Mouse (Mus musculus) layer of hippocampus, adult 9-10 months (tissue): Measurements from ENCODE around the gene Olfr418.
"Not testable (repeated sequence)": the region's sequence is repeated elsewhere in the genome, so short reads cannot be mapped to it uniquely, and the experiment has no call there.

Experiments
- DNase-seq: peaks from one replicate; pipeline ENCODE4 v3.0.0; 2022; ENCODE audit warnings: low spot score

Olfr418 gene

GRCm38 (mm10) chr1:173265701-173266100 lies at the start of gene Olfr418:
Olfr418 (plus strand) TSS chr1:173266001.
- DNase-seq: no peak

DNA sequence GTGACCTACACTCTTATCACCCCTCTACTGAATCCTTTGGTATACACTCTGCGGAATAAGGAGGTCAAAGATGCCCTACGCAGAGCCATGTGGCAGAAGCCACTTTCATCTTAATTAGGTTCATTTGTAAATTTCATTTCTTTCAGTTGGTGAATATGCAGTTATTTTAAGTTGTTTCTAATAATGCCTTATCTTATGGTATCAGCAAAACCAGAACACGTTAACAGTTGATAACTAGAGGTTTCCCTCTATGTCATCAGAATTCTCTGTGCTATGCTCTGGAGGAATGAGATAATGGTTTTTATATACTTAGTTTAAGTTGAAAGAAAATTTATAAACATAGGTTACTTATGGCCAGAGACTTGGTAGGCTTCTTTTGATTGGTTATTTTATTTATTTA lies 49.3 kb upstream of the Olfr418 start:
- DNase-seq: no peak

GRCm38 (mm10) chr1:173227081-173227480 lies 38.7 kb upstream of the Olfr418 start, which contains the start of gene Fcer1a:
Fcer1a (minus strand) TSS chr1:173227214.
- DNase-seq: no peak

GRCm38 (mm10) chr1:173237004-173237403 lies 28.8 kb upstream of the Olfr418 start:
- DNase-seq: not testable (repeated sequence)

GRCm38 (mm10) chr1:173249888-173250287 lies 15.9 kb upstream of the Olfr418 start:
- DNase-seq: no peak

DNA sequence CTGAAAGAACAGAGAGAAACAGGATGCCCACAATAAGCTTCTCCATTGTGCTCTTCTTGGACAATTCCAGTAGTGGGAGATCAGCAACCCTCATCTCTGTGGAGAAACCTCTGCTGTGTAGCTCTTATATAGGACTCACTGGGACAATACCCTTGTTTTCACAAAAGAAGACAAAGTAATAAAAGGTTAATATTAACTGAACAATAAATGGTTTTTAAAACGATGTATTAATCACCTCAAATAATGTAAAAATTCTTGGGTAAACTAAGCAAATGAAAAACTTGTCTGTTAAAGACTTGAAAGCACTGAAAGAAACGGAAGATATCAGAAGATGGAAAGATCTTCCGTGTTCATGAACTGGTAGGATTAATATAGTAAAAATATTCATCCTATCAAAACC lies 11.9 kb downstream of the Olfr418 start, which contains the start of gene Mptx2:
TSS of gene Mptx2 (minus strand) at position 101 of the 400 bp plus-strand sequence.
- no peak for DNase-seq

DNA sequence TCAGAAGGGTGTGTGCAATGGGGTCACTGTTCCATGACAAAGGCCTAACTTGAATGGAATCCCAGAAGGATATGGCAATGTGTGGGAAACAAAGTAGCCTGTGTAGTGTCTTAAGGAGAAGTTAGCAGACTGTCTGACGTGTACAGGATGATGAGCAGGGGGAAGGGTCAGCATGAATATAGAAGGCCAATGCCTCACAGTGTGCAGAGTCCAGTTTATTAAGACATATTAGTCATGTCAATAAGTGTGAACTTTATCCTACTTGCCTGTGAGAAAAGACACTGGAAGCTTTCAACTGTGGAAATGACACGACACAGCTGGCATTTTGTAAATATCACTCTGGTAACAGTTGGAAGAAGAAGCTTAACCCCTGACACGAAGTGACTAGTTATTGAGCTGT lies 37.0 kb downstream of the Olfr418 start:
- not testable (repeated sequence) for DNase-seq

DNA sequence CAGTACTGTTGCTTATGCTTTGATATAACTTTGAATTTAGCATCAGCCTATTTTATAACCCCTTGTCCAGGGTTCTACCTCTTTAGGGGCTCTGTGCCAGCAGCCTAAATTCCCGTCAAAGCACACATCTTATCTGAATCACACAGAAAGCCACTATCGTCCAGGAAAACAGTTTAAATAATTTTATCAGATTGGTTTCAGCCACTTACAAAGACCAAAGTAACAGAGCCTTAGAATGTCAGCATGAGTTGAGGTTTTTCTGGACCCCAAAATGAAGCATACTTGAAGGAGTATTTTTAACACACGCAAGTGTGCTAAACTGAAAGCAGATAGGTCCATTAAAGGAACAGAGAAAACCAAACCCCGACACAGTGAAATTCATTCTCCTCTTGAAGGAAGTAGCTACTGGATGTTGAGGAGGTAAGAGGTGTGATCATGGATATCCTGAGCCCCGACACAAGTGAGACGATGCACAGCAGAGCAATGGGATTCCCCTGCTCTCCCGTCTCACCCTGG lies 47.8 kb downstream of the Olfr418 start:
- DNase-seq: not testable (repeated sequence)

- DNase-seq: no peak
Observed at GRCm38 (mm10) chr1:173315725-173316124, 49.9 kb downstream of the Olfr418 start.

GRCm38 (mm10) chr1:173317925-173318477 lies 52.2 kb downstream of the Olfr418 start:
- DNase-seq: no peak

GRCm38 (mm10) chr1:173321593-173322248 lies 55.9 kb downstream of the Olfr418 start:
- no peak for DNase-seq

- no peak for DNase-seq
Observed at GRCm38 (mm10) chr1:173322249-173322627, 56.4 kb downstream of the Olfr418 start.
